Comparison of ENCODE assay signal across 30 mouse cellular contexts in the genomic region with DNA sequence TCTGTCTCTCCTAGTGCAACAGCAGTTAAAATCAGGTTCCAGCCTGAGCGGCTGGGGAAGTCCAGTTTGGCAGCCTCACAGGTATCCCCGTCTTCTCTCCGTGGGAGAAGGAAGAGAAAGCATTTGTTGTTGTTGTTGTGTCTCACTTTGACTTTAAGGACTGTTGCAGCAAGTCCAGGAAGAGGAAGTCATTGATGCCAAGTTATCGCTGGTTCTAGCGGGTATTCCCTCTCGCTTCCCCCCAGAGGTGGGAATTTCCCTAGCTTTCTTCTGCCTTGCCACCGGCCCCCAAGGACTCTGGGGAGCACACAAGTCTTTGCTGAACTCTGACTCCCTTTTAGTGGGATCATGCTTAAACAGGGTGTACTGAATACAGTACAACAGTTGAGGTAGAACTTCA. TPM values are rescaled to one million over a fixed set of nuclear protein-coding genes. Genes with fewer than 3 reads are reported as not detected.
DNase-seq lines count a peak whose midpoint lies in the region; ATAC-seq and TF ChIP-seq lines count a peak whose summit lies in the region.
"Had no signal": no experiment of that assay in that cellular context is flagged by ENCODE, and none has a peak within 500 bp of the region (broad histone marks: within the 10 kb centered on the region; RNA-seq: fewer than 3 reads in every experiment).

No protein-coding gene starts in this region.

- 83% methylated on average over 7 of the region's 7 CpGs for WGBS in stomach, postnatal 0 days
- WGBS in embryonic facial prominence, embryonic 10.5 days: 88% methylated on average over 7 of the region's 7 CpGs

- H3K4me3 ChIP-seq in stomach, postnatal 0 days (ENCODE audit: low read depth, low read length): no peak overlapping the region
- no peak overlapping the region for H3K4me3 ChIP-seq in embryonic facial prominence, embryonic 10.5 days
- H3K4me3 ChIP-seq: embryonic facial prominence, embryonic 13.5 days; erythroblast, embryonic 14.5 days; heart, embryonic 15.5 days; limb, embryonic 10.5 days; limb, embryonic 15.5 days; liver, embryonic 13.5 days; midbrain, embryonic 10.5 days; neural tube, embryonic 13.5 days had no signal

- peak; percentile 40 for ATAC-seq in activated CD4-positive, CD25-positive, alpha-beta regulatory T cell, adult 4 months
- peak; percentile 14 for ATAC-seq in inflammation-experienced regulatory T-cells, adult 6 months
- no peak for ATAC-seq in stomach, postnatal 0 days (ENCODE audit: low FRiP score, low TSS enrichment)
- ATAC-seq: forebrain, postnatal 0 days; hindbrain, embryonic 16.5 days; intestine, embryonic 16.5 days had no signal

- no peak overlapping the region for H3K4me2 ChIP-seq in stomach, postnatal 0 days (replicated peaks; ENCODE audit: low read depth)
- H3K4me2 ChIP-seq: embryonic facial prominence, embryonic 13.5 days; heart, embryonic 15.5 days; limb, embryonic 15.5 days; liver, embryonic 13.5 days; neural tube, embryonic 13.5 days had no signal

- no peaks in the 10 kb centered on the region for H3K27me3 ChIP-seq in stomach, postnatal 0 days (ENCODE audit: control insufficient read depth, insufficient read depth, low read length)
- no peaks in the 10 kb centered on the region for H3K27me3 ChIP-seq in embryonic facial prominence, embryonic 10.5 days (replicated peaks; ENCODE audit: low read depth, poor library complexity, severe bottlenecking)
- H3K27me3 ChIP-seq: embryonic facial prominence, embryonic 13.5 days; heart, embryonic 15.5 days; limb, embryonic 15.5 days; liver, embryonic 13.5 days; neural tube, embryonic 13.5 days had no signal

- no peak overlapping the region for H3K27ac ChIP-seq in stomach, postnatal 0 days (replicated peaks)
- no peak overlapping the region for H3K27ac ChIP-seq in embryonic facial prominence, embryonic 10.5 days (replicated peaks)
- H3K27ac ChIP-seq: embryonic facial prominence, embryonic 13.5 days; heart, embryonic 15.5 days; limb, embryonic 10.5 days; limb, embryonic 15.5 days; liver, embryonic 13.5 days; macrophage; midbrain, embryonic 10.5 days; neural tube, embryonic 13.5 days had no signal

- H3K9me3 ChIP-seq in stomach, postnatal 0 days (ENCODE audit: control insufficient read depth, low read length): no peaks in the 10 kb centered on the region
- H3K9me3 ChIP-seq in embryonic facial prominence, embryonic 10.5 days: no peaks in the 10 kb centered on the region
- H3K9me3 ChIP-seq: embryonic facial prominence, embryonic 13.5 days; heart, embryonic 15.5 days; limb, embryonic 10.5 days; limb, embryonic 15.5 days; liver, embryonic 13.5 days; neural tube, embryonic 13.5 days had no signal

- no peaks in the 10 kb centered on the region for H3K36me3 ChIP-seq in stomach, postnatal 0 days (ENCODE audit: control insufficient read depth, insufficient read depth, low read length)
- H3K36me3 ChIP-seq in embryonic facial prominence, embryonic 10.5 days (replicated peaks): no peaks in the 10 kb centered on the region
- H3K36me3 ChIP-seq: embryonic facial prominence, embryonic 13.5 days; heart, embryonic 15.5 days; limb, embryonic 10.5 days; limb, embryonic 15.5 days; liver, embryonic 13.5 days; midbrain, embryonic 10.5 days; neural tube, embryonic 13.5 days had no signal

- no peak for TF ChIP-seq CTCF in stomach, postnatal 0 days (IDR thresholded peaks at IDR 0.05; ENCODE audit: low read depth)

- H3K4me1 ChIP-seq in stomach, postnatal 0 days (replicated peaks; ENCODE audit: control insufficient read depth, insufficient read depth): no peaks in the 10 kb centered on the region
- H3K4me1 ChIP-seq in embryonic facial prominence, embryonic 10.5 days: peaks cover 6% of the 10 kb centered on the region; the same call in 1 of the 2 replicates
- H3K4me1 ChIP-seq: heart, embryonic 15.5 days; limb, embryonic 15.5 days; midbrain, embryonic 10.5 days; neural tube, embryonic 13.5 days had no signal

- DNase-seq in A20 (ENCODE audit: low read depth, low spot score): peak; percentile 77
- peak; percentile 39 for DNase-seq in CD4-positive helper T cell, adult 2 months (ENCODE audit: low read depth, low spot score)
- no peak for DNase-seq in stomach, postnatal 0 days (ENCODE audit: low spot score)
- DNase-seq in embryonic facial prominence, embryonic 10.5 days (ENCODE audit: low spot score): no peak
- no peak for DNase-seq in spleen, postnatal 4 days (ENCODE audit: low spot score in 2 of 2)
- DNase-seq: adrenal gland, adult 8-10 months; cerebellum, adult 9-10 months; cerebellum, postnatal 36 days; embryo, embryonic 11 days; forebrain, postnatal 0 days; kidney, adult 9 months; kidney, postnatal 10 days; layer of hippocampus, adult 9-11 months; liver, embryonic 13.5 days; lung, adult 2 months; lung, postnatal 10 days; retina, postnatal 1 day; right cerebral cortex, postnatal 14 days had no signal

- no peak overlapping the region for H3K9ac ChIP-seq in stomach, postnatal 0 days (ENCODE audit: low read length)
- H3K9ac ChIP-seq: embryonic facial prominence, embryonic 13.5 days; forebrain, postnatal 0 days; heart, embryonic 15.5 days; limb, embryonic 15.5 days; liver, embryonic 13.5 days; neural tube, embryonic 13.5 days had no signal

- TF ChIP-seq EP300 in stomach, postnatal 0 days (optimal IDR thresholded peaks at IDR 0.05): no peak

RNA-seq across cellular contexts. Expression of gene Myb, which starts 40.0 kb away (rescaled TPM):
- polyA plus RNA-seq in activated CD4-positive, CD25-positive, alpha-beta regulatory T cell, adult 4 months (2017; shearing (Covaris generic)): 10 to 100 TPM in 1 of 2 experiments, 1 to 10 TPM in 1; 8.7 to 12.6 TPM
- 1 to 10 TPM; 6.7 to 8.2 (median 7.3) TPM for polyA plus RNA-seq in inflammation-experienced regulatory T-cells, adult 6 months (2017; shearing (Covaris generic))
- 2.0 and 2.1 TPM in 2 replicates for polyA plus RNA-seq in stomach, postnatal 0 days (2015; fragmentation: Nextera tagmentation; extraction: Ambion mirVana)
- 4.4 and 5.3 TPM in 2 replicates for polyA plus RNA-seq in embryonic facial prominence, embryonic 10.5 days (2016; fragmentation: Nextera tagmentation; extraction: Ambion mirVana)

Comparison
In these comparisons a context has a peak if more than half of its experiments do, and no peak if none do; other contexts are left out.
1. DNase-seq: peak in A20 (single experiment) and CD4-positive helper T cell, adult 2 months (single experiment); none in stomach, postnatal 0 days (single experiment), embryonic facial prominence, embryonic 10.5 days (single experiment) and spleen, postnatal 4 days (0 of 2).